Mouse (Mus musculus): ENCODE measurements at regions not wholly inside any gene's neighbourhood (a gene's known extent, or its start where the extent isn't known, plus 50 kb on each side); places are given as distances from the start of the nearest gene placed in this dataset.

DNA sequence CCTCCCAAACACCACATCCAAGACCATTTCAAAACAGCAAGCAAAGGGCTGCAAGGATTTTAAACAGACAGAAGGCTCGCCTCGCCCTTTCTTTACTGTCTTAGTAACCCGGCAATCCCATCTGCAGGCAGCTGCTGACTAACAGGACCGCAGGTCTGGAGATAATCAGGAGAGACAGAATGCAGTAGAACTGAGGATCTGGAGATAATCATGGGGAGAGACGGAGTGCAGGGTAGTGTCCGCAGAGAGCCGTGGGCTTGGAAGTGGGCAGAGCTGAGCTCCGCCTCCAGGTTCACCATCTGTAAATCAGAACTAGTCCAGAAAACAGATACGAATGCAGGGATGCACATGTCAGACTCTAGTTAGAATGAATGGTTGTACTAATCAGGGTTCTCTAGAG is 79.4 kb upstream of the Mgme1 start:
- H3K9me3 ChIP-seq (ENCODE audit: control insufficient read depth, low read length) = no peaks in the 10 kb centered on the region
- H3K4me3 ChIP-seq (ENCODE audit: low read depth, low read length) = no peak overlapping the region
- DNase-seq (ENCODE audit: low spot score, missing footprints) (no peak), ATAC-seq (ENCODE audit: low FRiP score) (no peak)
- H3K9ac ChIP-seq (ENCODE audit: low read length) = no peak overlapping the region
- H3K4me2 ChIP-seq = no peak overlapping the region
- no peaks in the 10 kb centered on the region for H3K36me3 ChIP-seq (ENCODE audit: control insufficient read depth, insufficient read depth, low read length)
- no peaks in the 10 kb centered on the region for H3K4me1 ChIP-seq (ENCODE audit: control insufficient read depth, insufficient read depth, low read length)
- H3K27ac ChIP-seq (ENCODE audit: low read depth, low read length) = no peak overlapping the region
- 85% methylated on average over 9 of the region's 9 CpGs for WGBS
- no peaks in the 10 kb centered on the region for H3K27me3 ChIP-seq (ENCODE audit: control insufficient read depth, insufficient read depth, low read length)

GRCm38 (mm10) chr2:144191707-144192106 is 78.8 kb upstream of the Mgme1 start:
- no peak for DNase-seq (ENCODE audit: low spot score, missing footprints)
- H3K4me3 ChIP-seq (ENCODE audit: low read depth, low read length) = no peak overlapping the region
- no peak for ATAC-seq (ENCODE audit: low FRiP score)
- no peaks in the 10 kb centered on the region for H3K4me1 ChIP-seq (ENCODE audit: control insufficient read depth, insufficient read depth, low read length)
- no peak overlapping the region for H3K27ac ChIP-seq (ENCODE audit: low read depth, low read length)
- no peaks in the 10 kb centered on the region for H3K27me3 ChIP-seq (ENCODE audit: control insufficient read depth, insufficient read depth, low read length)
- WGBS = 81% methylated on average over 4 of the region's 4 CpGs
- H3K36me3 ChIP-seq (ENCODE audit: control insufficient read depth, insufficient read depth, low read length) = no peaks in the 10 kb centered on the region
- H3K4me2 ChIP-seq = no peak overlapping the region
- H3K9me3 ChIP-seq (ENCODE audit: control insufficient read depth, low read length) = no peaks in the 10 kb centered on the region
- H3K9ac ChIP-seq (ENCODE audit: low read length) = no peak overlapping the region

- Histone ChIP-seq H3K36me3 (ENCODE audit: control insufficient read depth, insufficient read depth, low read length) (no peaks in the 10 kb centered on the region), H3K4me3 (ENCODE audit: low read depth, low read length) (no peak overlapping the region), H3K9ac (ENCODE audit: low read length) (no peak overlapping the region), H3K4me1 (ENCODE audit: control insufficient read depth, insufficient read depth, low read length) (no peaks in the 10 kb centered on the region), H3K27me3 (ENCODE audit: control insufficient read depth, insufficient read depth, low read length) (no peaks in the 10 kb centered on the region), H3K27ac (ENCODE audit: low read depth, low read length) (no peak overlapping the region), H3K4me2 (no peak overlapping the region), H3K9me3 (ENCODE audit: control insufficient read depth, low read length) (no peaks in the 10 kb centered on the region)
- no peak for DNase-seq (ENCODE audit: low spot score, missing footprints)
- ATAC-seq (ENCODE audit: low FRiP score) = no peak
- 82% methylated on average over 8 of the region's 8 CpGs for WGBS
These were observed 78.0 kb upstream of the Mgme1 start for GRCm38 (mm10) chr2:144192428-144192827.

- H3K9ac ChIP-seq (ENCODE audit: low read length) = no peak overlapping the region
- no peak overlapping the region for H3K4me3 ChIP-seq (ENCODE audit: low read depth, low read length)
These were observed 74.6 kb upstream of the Mgme1 start for GRCm38 (mm10) chr2:144195851-144196250.

GRCm38 (mm10) chr2:144197139-144197538 is 73.3 kb upstream of the Mgme1 start:
- H3K9me3 ChIP-seq (ENCODE audit: control insufficient read depth, low read length) = no peaks in the 10 kb centered on the region
- no peaks in the 10 kb centered on the region for H3K36me3 ChIP-seq (ENCODE audit: control insufficient read depth, insufficient read depth, low read length)
- H3K4me2 ChIP-seq = no peak overlapping the region
- no peak overlapping the region for H3K9ac ChIP-seq (ENCODE audit: low read length)
- H3K4me1 ChIP-seq (ENCODE audit: control insufficient read depth, insufficient read depth, low read length) = no peaks in the 10 kb centered on the region
- H3K27me3 ChIP-seq (ENCODE audit: control insufficient read depth, insufficient read depth, low read length) = no peaks in the 10 kb centered on the region
- DNase-seq (ENCODE audit: low spot score, missing footprints) (no peak), ATAC-seq (ENCODE audit: low FRiP score) (peak; percentile 61; the same call in 1 of the 2 replicates)
- 78% methylated on average over 2 of the region's 2 CpGs for WGBS
- no peak overlapping the region for H3K27ac ChIP-seq (ENCODE audit: low read depth, low read length)
- no peak overlapping the region for H3K4me3 ChIP-seq (ENCODE audit: low read depth, low read length)

More at GRCm38 (mm10) chr2:144195851-144196250, 74.6 kb upstream of the Mgme1 start:
- H3K4me1 ChIP-seq (ENCODE audit: control insufficient read depth, insufficient read depth, low read length) = no peaks in the 10 kb centered on the region
- 61% methylated on average over 14 of the region's 14 CpGs for whole genome bisulfite sequencing
- H3K27ac ChIP-seq (ENCODE audit: low read depth, low read length) = no peak overlapping the region
- DNase-seq (ENCODE audit: low spot score, missing footprints) (no peak), ATAC-seq (ENCODE audit: low FRiP score) (no peak)
- no peak overlapping the region for H3K4me2 ChIP-seq
- no peaks in the 10 kb centered on the region for H3K36me3 ChIP-seq (ENCODE audit: control insufficient read depth, insufficient read depth, low read length)
- H3K9me3 ChIP-seq (ENCODE audit: control insufficient read depth, low read length) = no peaks in the 10 kb centered on the region
- H3K27me3 ChIP-seq (ENCODE audit: control insufficient read depth, insufficient read depth, low read length) = no peaks in the 10 kb centered on the region

GRCm38 (mm10) chr2:144198326-144199051 is 72.0 kb upstream of the Mgme1 start:
- Histone ChIP-seq H3K9ac (ENCODE audit: low read length) (no peak overlapping the region), H3K4me3 (ENCODE audit: low read depth, low read length) (no peak overlapping the region), H3K9me3 (ENCODE audit: control insufficient read depth, low read length) (no peaks in the 10 kb centered on the region), H3K4me2 (no peak overlapping the region), H3K4me1 (ENCODE audit: control insufficient read depth, insufficient read depth, low read length) (no peaks in the 10 kb centered on the region), H3K27ac (ENCODE audit: low read depth, low read length) (no peak overlapping the region), H3K27me3 (ENCODE audit: control insufficient read depth, insufficient read depth, low read length) (no peaks in the 10 kb centered on the region), H3K36me3 (ENCODE audit: control insufficient read depth, insufficient read depth, low read length) (no peaks in the 10 kb centered on the region)
- no peak for DNase-seq (ENCODE audit: low spot score, missing footprints)
- 76% methylated on average over 13 of the region's 13 CpGs for WGBS
- no peak for ATAC-seq (ENCODE audit: low FRiP score)

All from midbrain, embryonic 11.5 days (tissue).